ENCODE assay signal across 29 mouse cellular contexts in genomic region chr5:119862431-119862830, GRCm38 (mm10). TPM values are rescaled to one million over a fixed set of nuclear protein-coding genes. Genes with fewer than 3 reads are reported as not detected.
"Had no signal": no experiment of that assay in that cellular context is flagged by ENCODE, and none has a peak within 500 bp of the region (broad histone marks: within the 10 kb centered on the region; RNA-seq: fewer than 3 reads in every experiment).

No protein-coding gene starts in this region.

- H3K36me3 ChIP-seq: liver, embryonic 12.5 days; liver, embryonic 15.5 days; midbrain, embryonic 10.5 days; neural tube, embryonic 12.5 days; neural tube, embryonic 15.5 days had no signal

- H3K4me2 ChIP-seq: limb, embryonic 13.5 days; liver, embryonic 12.5 days; liver, embryonic 15.5 days; lung, embryonic 15.5 days; neural tube, embryonic 12.5 days; neural tube, embryonic 15.5 days had no signal

- H3K27me3 ChIP-seq: lung, embryonic 15.5 days had no signal

- H3K27ac ChIP-seq: kidney, postnatal 0 days; layer of hippocampus, adult 2 months; limb, embryonic 10.5 days; limb, embryonic 13.5 days; liver, embryonic 12.5 days; liver, embryonic 15.5 days; lung, embryonic 15.5 days; midbrain, embryonic 10.5 days; neural tube, embryonic 12.5 days; neural tube, embryonic 15.5 days; stomach, postnatal 0 days had no signal

- H3K4me3 ChIP-seq: layer of hippocampus, adult 2 months; limb, embryonic 10.5 days; limb, embryonic 13.5 days; liver, embryonic 12.5 days; liver, embryonic 15.5 days; lung, embryonic 15.5 days; megakaryocyte, embryonic 14.5 days; midbrain, embryonic 10.5 days; neural tube, embryonic 12.5 days; neural tube, embryonic 15.5 days had no signal

- ATAC-seq: liver, embryonic 12.5 days had no signal

- H3K9ac ChIP-seq: limb, embryonic 13.5 days; liver, embryonic 12.5 days; liver, embryonic 15.5 days; lung, embryonic 15.5 days; neural tube, embryonic 12.5 days; neural tube, embryonic 15.5 days had no signal

- DNase-seq: kidney, postnatal 25 days; layer of hippocampus, adult 9-11 months; liver; lung, adult 18-20 months; lung, postnatal 10 days; lung, postnatal 36 days; midbrain, embryonic 14.5 days; right cerebral cortex, adult 18-20 months; right cerebral cortex, postnatal 14 days; right cerebral cortex, postnatal 4 days; thymus, adult 2 months; thymus, postnatal 14 days; thymus, postnatal 4 days had no signal

- H3K4me1 ChIP-seq: liver, embryonic 12.5 days; liver, embryonic 15.5 days; lung, embryonic 15.5 days had no signal

- H3K9me3 ChIP-seq: limb, embryonic 10.5 days; limb, embryonic 13.5 days; liver, embryonic 12.5 days; liver, embryonic 15.5 days; lung, embryonic 15.5 days; midbrain, embryonic 10.5 days; neural tube, embryonic 12.5 days; neural tube, embryonic 15.5 days had no signal

RNA-seq across cellular contexts. Expression of gene Tbx5, which starts 30.0 kb away (rescaled TPM):
- total RNA-seq: layer of hippocampus, adult 2 months; layer of hippocampus, postnatal 25 days; left cerebral cortex, adult 18-20 months; left cerebral cortex, postnatal 25 days had no signal
- polyA plus RNA-seq: kidney, postnatal 0 days; large intestine, adult 2 months; neural tube, embryonic 12.5 days had no signal
